Mouse (Mus musculus) hindbrain, embryonic 13.5 days (tissue): ENCODE measurements around the gene Slc44a5. TPM values are rescaled to one million over a fixed set of nuclear protein-coding genes. Genes with fewer than 3 reads are reported as not detected.
A peak's percentile ranks its signal among the peaks of the same experiment; 100 is the strongest.

ENCODE experiments used
- ATAC-seq: fragments of 200-750 bp; cut with Nextera tagmentation; 2 replicates; pipeline ENCODE4 v1.8.0; 2017; ENCODE audit warnings: moderate TSS enrichment; ENCODE audit not compliant: low FRiP score
- H3K27ac ChIP-seq: fragments of 300-500 bp; sonication (generic); 2 replicates; pipeline ENCODE4 v1.5.1; 2015; ENCODE audit warnings: inconsistent platforms, mild to moderate bottlenecking, moderate library complexity
- H3K27me3 ChIP-seq: fragments of 300-500 bp; sonication (generic); 2 replicates; pipeline ENCODE4 v1.6.1; 2015; ENCODE audit warnings: mild to moderate bottlenecking, inconsistent platforms
- H3K36me3 ChIP-seq: fragments of 300-500 bp; sonication (generic); 2 replicates; pipeline ENCODE4 v1.6.1; 2015; ENCODE audit warnings: mild to moderate bottlenecking, inconsistent platforms
- H3K4me1 ChIP-seq: fragments of 300-500 bp; sonication (generic); replicated peaks from 2 replicates; pipeline ENCODE4 v1.6.1; 2015; ENCODE audit warnings: inconsistent platforms
- H3K4me2 ChIP-seq: fragments of 300-500 bp; sonication (generic); 2 replicates; pipeline ENCODE4 v1.6.1; 2015; ENCODE audit warnings: inconsistent platforms, mild to moderate bottlenecking, moderate library complexity
- H3K4me3 ChIP-seq: fragments of 300-500 bp; sonication (generic); 2 replicates; pipeline ENCODE4 v1.5.1; 2015; ENCODE audit warnings: mild to moderate bottlenecking, inconsistent platforms
- H3K9ac ChIP-seq: fragments of 300-500 bp; sonication (generic); 2 replicates; pipeline ENCODE4 v1.6.1; 2015; ENCODE audit warnings: mild to moderate bottlenecking, inconsistent platforms
- H3K9me3 ChIP-seq: fragments of 300-500 bp; sonication (generic); 2 replicates; pipeline ENCODE4 v1.6.1; 2016; ENCODE audit warnings: inconsistent platforms
- WGBS: fragments of 180-500 bp; shearing (Covaris S2); methylation state at CpG from one replicate; pipeline ENCODE4 v1.1.7; 2015; 5-methylcytosine and 5-hydroxymethylcytosine counted together
- polyA plus RNA-seq: library from polyadenylated mRNA; unstranded; fragments of >200 nt; fragmentation: Nextera tagmentation; extraction: Ambion mirVana; gene quantifications from 2 replicates; pipeline ENCODE4 v1.2.1, GENCODE M21; 2015

Gene Slc44a5
- polyA plus RNA-seq, 1 experiment from 2014 or later: 6.5 TPM

GRCm38 (mm10) chr3:154075749-154076148, 102.5 kb downstream of the Slc44a5 start:
- H3K4me1 ChIP-seq: 0 out of 2 replicates have a peak, but pooled peaks cover 1% of the 10 kb centered on the region
- no peak for ATAC-seq
- H3K36me3 ChIP-seq: no peaks in the 10 kb centered on the region
- H3K27ac ChIP-seq: no peak overlapping the region
- H3K9me3 ChIP-seq: no peaks in the 10 kb centered on the region
- H3K4me2 ChIP-seq: no peak overlapping the region
- H3K4me3 ChIP-seq: no peak overlapping the region
- H3K27me3 ChIP-seq: no peaks in the 10 kb centered on the region
- H3K9ac ChIP-seq: no peak overlapping the region
- WGBS: 88% methylated on average over 10 of the region's 10 CpGs

- H3K4me2 ChIP-seq: peak overlapping the region; percentile 43
- H3K4me1 ChIP-seq: peaks cover 23% of the 10 kb centered on the region
- no peaks in the 10 kb centered on the region for H3K27me3 ChIP-seq
- H3K36me3 ChIP-seq: no peaks in the 10 kb centered on the region
- peak overlapping the region; percentile 49 for H3K9ac ChIP-seq
- peak; percentile 67; the same call in 1 of the 2 replicates for ATAC-seq
- 20% methylated on average over 12 of the region's 12 CpGs for WGBS
- H3K27ac ChIP-seq: 0 out of 2 replicates have a peak overlapping the region, but pooled peaks have one; percentile 3
- H3K4me3 ChIP-seq: peak overlapping the region; percentile 4; the same call in 1 of the 2 replicates
- H3K9me3 ChIP-seq: no peaks in the 10 kb centered on the region
Observed at GRCm38 (mm10) chr3:154081687-154082086, 108.5 kb downstream of the Slc44a5 start.

GRCm38 (mm10) chr3:154082241-154082640, 109.0 kb downstream of the Slc44a5 start:
- Histone ChIP-seq H3K9me3 (no peaks in the 10 kb centered on the region), H3K4me1 (peaks cover 23% of the 10 kb centered on the region), H3K36me3 (no peaks in the 10 kb centered on the region), H3K4me3 (0 out of 2 replicates have a peak overlapping the region, but pooled peaks have one; percentile 4), H3K27me3 (no peaks in the 10 kb centered on the region), H3K27ac (peak overlapping the region; percentile 3; the same call in 1 of the 2 replicates), H3K9ac (peak overlapping the region; percentile 49; the same call in 1 of the 2 replicates), H3K4me2 (peak overlapping the region; percentile 43)
- no peak for ATAC-seq
- 21% methylated on average over 9 of the region's 9 CpGs for WGBS

GRCm38 (mm10) chr3:154082961-154083360, 109.7 kb downstream of the Slc44a5 start:
- Histone ChIP-seq H3K4me2 (no peak overlapping the region), H3K4me3 (no peak overlapping the region), H3K27me3 (no peaks in the 10 kb centered on the region), H3K36me3 (no peaks in the 10 kb centered on the region), H3K4me1 (peaks cover 23% of the 10 kb centered on the region), H3K9me3 (no peaks in the 10 kb centered on the region), H3K27ac (no peak overlapping the region), H3K9ac (no peak overlapping the region)
- 65% methylated on average over 7 of the region's 7 CpGs for WGBS
- ATAC-seq: no peak

GRCm38 (mm10) chr3:154089996-154090395, 116.8 kb downstream of the Slc44a5 start:
- H3K4me2 ChIP-seq: no peak overlapping the region
- peaks cover 7% of the 10 kb centered on the region; the same call in 1 of the 2 replicates for H3K4me1 ChIP-seq
- no peaks in the 10 kb centered on the region for H3K36me3 ChIP-seq
- no peak for ATAC-seq
- no peak overlapping the region for H3K9ac ChIP-seq
- no peak overlapping the region for H3K4me3 ChIP-seq
- no peak overlapping the region for H3K27ac ChIP-seq
- no peaks in the 10 kb centered on the region for H3K27me3 ChIP-seq
- no peaks in the 10 kb centered on the region for H3K9me3 ChIP-seq
- WGBS: 84% methylated on average over 5 of the region's 5 CpGs

- H3K36me3 ChIP-seq: no peaks in the 10 kb centered on the region
- H3K27me3 ChIP-seq: no peaks in the 10 kb centered on the region
- no peak overlapping the region for H3K4me2 ChIP-seq
- peak; percentile 59; the same call in 1 of the 2 replicates for ATAC-seq
- no peak overlapping the region for H3K9ac ChIP-seq
- H3K27ac ChIP-seq: peak overlapping the region; percentile 35
- peaks cover 11% of the 10 kb centered on the region; the same call in 1 of the 2 replicates for H3K4me1 ChIP-seq
- H3K9me3 ChIP-seq: no peaks in the 10 kb centered on the region
- WGBS: 70% methylated on average over 15 of the region's 15 CpGs
- no peak overlapping the region for H3K4me3 ChIP-seq
Observed at GRCm38 (mm10) chr3:154091468-154092338, 118.5 kb downstream of the Slc44a5 start.

- Histone ChIP-seq H3K4me2 (0 out of 2 replicates have a peak overlapping the region, but pooled peaks have one; percentile 4), H3K36me3 (no peaks in the 10 kb centered on the region), H3K4me1 (peaks cover 11% of the 10 kb centered on the region; the same call in 1 of the 2 replicates), H3K27ac (peak overlapping the region; percentile 60), H3K4me3 (no peak overlapping the region), H3K27me3 (no peaks in the 10 kb centered on the region), H3K9me3 (no peaks in the 10 kb centered on the region), H3K9ac (no peak overlapping the region)
- ATAC-seq: peak; percentile 50; the same call in 1 of the 2 replicates
- 42% methylated on average over 7 of the region's 7 CpGs for WGBS
Observed at GRCm38 (mm10) chr3:154092466-154092865, 119.2 kb downstream of the Slc44a5 start.

GRCm38 (mm10) chr3:154093745-154094322, 120.6 kb downstream of the Slc44a5 start:
- 68% methylated on average over 8 of the region's 8 CpGs for WGBS
- no peak overlapping the region for H3K4me2 ChIP-seq
- no peak overlapping the region for H3K4me3 ChIP-seq
- H3K9me3 ChIP-seq: no peaks in the 10 kb centered on the region
- no peaks in the 10 kb centered on the region for H3K27me3 ChIP-seq
- ATAC-seq: no peak
- no peak overlapping the region for H3K27ac ChIP-seq
- no peaks in the 10 kb centered on the region for H3K36me3 ChIP-seq
- H3K9ac ChIP-seq: no peak overlapping the region
- H3K4me1 ChIP-seq: peaks cover 11% of the 10 kb centered on the region; the same call in 1 of the 2 replicates

- H3K27ac ChIP-seq: no peak overlapping the region
- no peaks in the 10 kb centered on the region for H3K36me3 ChIP-seq
- no peak overlapping the region for H3K9ac ChIP-seq
- 77% methylated on average over 9 of the region's 9 CpGs for WGBS
- no peaks in the 10 kb centered on the region for H3K9me3 ChIP-seq
- H3K4me2 ChIP-seq: no peak overlapping the region
- no peak for ATAC-seq
- no peaks in the 10 kb centered on the region for H3K27me3 ChIP-seq
- peaks cover 4% of the 10 kb centered on the region; the same call in 1 of the 2 replicates for H3K4me1 ChIP-seq
- no peak overlapping the region for H3K4me3 ChIP-seq
Observed at GRCm38 (mm10) chr3:154101671-154102070, 128.4 kb downstream of the Slc44a5 start.

GRCm38 (mm10) chr3:154110528-154110927, 137.3 kb downstream of the Slc44a5 start:
- no peak for ATAC-seq
- no peak overlapping the region for H3K4me3 ChIP-seq
- H3K9me3 ChIP-seq: no peaks in the 10 kb centered on the region
- H3K4me2 ChIP-seq: no peak overlapping the region
- 83% methylated on average over 5 of the region's 5 CpGs for WGBS
- no peak overlapping the region for H3K9ac ChIP-seq
- no peaks in the 10 kb centered on the region for H3K27me3 ChIP-seq
- no peaks in the 10 kb centered on the region for H3K36me3 ChIP-seq
- H3K27ac ChIP-seq: no peak overlapping the region
- H3K4me1 ChIP-seq: peaks cover 14% of the 10 kb centered on the region; the same call in 1 of the 2 replicates

- Histone ChIP-seq H3K27me3 (no peaks in the 10 kb centered on the region), H3K27ac (no peak overlapping the region), H3K4me2 (no peak overlapping the region), H3K4me3 (no peak overlapping the region), H3K9ac (no peak overlapping the region), H3K36me3 (no peaks in the 10 kb centered on the region), H3K9me3 (no peaks in the 10 kb centered on the region), H3K4me1 (peaks cover 14% of the 10 kb centered on the region; the same call in 1 of the 2 replicates)
- ATAC-seq: no peak
- WGBS: 63% methylated on average over 5 of the region's 5 CpGs
Observed at GRCm38 (mm10) chr3:154111221-154111620, 138.0 kb downstream of the Slc44a5 start.

GRCm38 (mm10) chr3:154114991-154115390, 141.8 kb downstream of the Slc44a5 start:
- Histone ChIP-seq H3K4me3 (no peak overlapping the region), H3K4me2 (no peak overlapping the region), H3K4me1 (peaks cover 27% of the 10 kb centered on the region), H3K27me3 (no peaks in the 10 kb centered on the region; the same call in 1 of the 2 replicates), H3K9ac (no peak overlapping the region), H3K9me3 (no peaks in the 10 kb centered on the region), H3K36me3 (no peaks in the 10 kb centered on the region), H3K27ac (peak overlapping the region; percentile 40)
- 58% methylated on average over 9 of the region's 9 CpGs for WGBS
- ATAC-seq: peak; percentile 66; the same call in 1 of the 2 replicates
